Mouse (Mus musculus): Measurements from ENCODE around the gene Lamc1. TPM values are rescaled to one million over a fixed set of nuclear protein-coding genes. Genes with fewer than 3 reads are reported as not detected.
A peak's percentile ranks its signal among the peaks of the same experiment; 100 is the strongest.
"Not testable (repeated sequence)": the region's sequence is repeated elsewhere in the genome, so short reads cannot be mapped to it uniquely, and the experiment has no call there.

The Lamc1 gene
- polyA plus RNA-seq, 1 experiment from 2014 or later, result 41.6 TPM

GRCm38 (mm10) chr1:153310190-153310589, 22.4 kb downstream of the Lamc1 start:
- no peak for DNase-seq (ENCODE audit: low spot score)
- TF ChIP-seq EP300 (optimal IDR thresholded peaks at IDR 0.05) (no peak), CTCF (IDR thresholded peaks at IDR 0.05; ENCODE audit: low read depth) (no peak)
- Histone ChIP-seq H3K4me3 (ENCODE audit: low read depth, low read length) (no peak overlapping the region), H3K36me3 (ENCODE audit: control insufficient read depth, insufficient read depth, low read length) (no peaks in the 10 kb centered on the region), H3K9me3 (ENCODE audit: control insufficient read depth, low read length) (no peaks in the 10 kb centered on the region), H3K4me1 (replicated peaks; ENCODE audit: control insufficient read depth, insufficient read depth) (peaks cover 13% of the 10 kb centered on the region), H3K9ac (ENCODE audit: low read length) (no peak overlapping the region), H3K27me3 (ENCODE audit: control insufficient read depth, insufficient read depth, low read length) (no peaks in the 10 kb centered on the region), H3K27ac (replicated peaks) (no peak overlapping the region), H3K4me2 (replicated peaks; ENCODE audit: low read depth) (no peak overlapping the region)
- 51% methylated on average over 5 of the region's 5 CpGs for WGBS
- no peak for ATAC-seq (ENCODE audit: low FRiP score, low TSS enrichment)

- no peak for ATAC-seq (ENCODE audit: low FRiP score, low TSS enrichment)
- WGBS, result 67% methylated on average over 4 of the region's 4 CpGs
- TF ChIP-seq CTCF (IDR thresholded peaks at IDR 0.05; ENCODE audit: low read depth), result no peak
- no peak for TF ChIP-seq EP300 (optimal IDR thresholded peaks at IDR 0.05)
Observed at GRCm38 (mm10) chr1:153309310-153309709, 23.3 kb downstream of the Lamc1 start.

GRCm38 (mm10) chr1:153308915-153309296, 23.7 kb downstream of the Lamc1 start:
- Histone ChIP-seq H3K9me3 (ENCODE audit: control insufficient read depth, low read length) (no peaks in the 10 kb centered on the region), H3K9ac (ENCODE audit: low read length) (no peak overlapping the region; the same call in 1 of the 2 replicates), H3K4me2 (replicated peaks; ENCODE audit: low read depth) (peak overlapping the region; percentile 40), H3K27me3 (ENCODE audit: control insufficient read depth, insufficient read depth, low read length) (no peaks in the 10 kb centered on the region), H3K4me1 (replicated peaks; ENCODE audit: control insufficient read depth, insufficient read depth) (peaks cover 13% of the 10 kb centered on the region), H3K27ac (replicated peaks) (peak overlapping the region; percentile 87), H3K36me3 (ENCODE audit: control insufficient read depth, insufficient read depth, low read length) (no peaks in the 10 kb centered on the region), H3K4me3 (ENCODE audit: low read depth, low read length) (no peak overlapping the region)
- DNase-seq (ENCODE audit: low spot score) (no peak), ATAC-seq (ENCODE audit: low FRiP score, low TSS enrichment) (no peak)
- TF ChIP-seq EP300 (optimal IDR thresholded peaks at IDR 0.05) (no peak), CTCF (IDR thresholded peaks at IDR 0.05; ENCODE audit: low read depth) (no peak)
- WGBS, result 45% methylated on average over 10 of the region's 10 CpGs

More at GRCm38 (mm10) chr1:153309310-153309709, 23.3 kb downstream of the Lamc1 start:
- Histone ChIP-seq H3K4me1 (replicated peaks; ENCODE audit: control insufficient read depth, insufficient read depth) (peaks cover 13% of the 10 kb centered on the region), H3K27me3 (ENCODE audit: control insufficient read depth, insufficient read depth, low read length) (no peaks in the 10 kb centered on the region), H3K27ac (replicated peaks) (no peak overlapping the region), H3K4me3 (ENCODE audit: low read depth, low read length) (no peak overlapping the region), H3K9me3 (ENCODE audit: control insufficient read depth, low read length) (no peaks in the 10 kb centered on the region), H3K9ac (ENCODE audit: low read length) (no peak overlapping the region), H3K4me2 (replicated peaks; ENCODE audit: low read depth) (no peak overlapping the region), H3K36me3 (ENCODE audit: control insufficient read depth, insufficient read depth, low read length) (no peaks in the 10 kb centered on the region)
- no peak for DNase-seq (ENCODE audit: low spot score)

- no peaks in the 10 kb centered on the region for H3K36me3 ChIP-seq (ENCODE audit: control insufficient read depth, insufficient read depth, low read length)
- H3K4me3 ChIP-seq (ENCODE audit: low read depth, low read length), result no peak overlapping the region
- H3K9me3 ChIP-seq (ENCODE audit: control insufficient read depth, low read length), result no peaks in the 10 kb centered on the region
- no peaks in the 10 kb centered on the region for H3K27me3 ChIP-seq (ENCODE audit: control insufficient read depth, insufficient read depth, low read length)
- DNase-seq (ENCODE audit: low spot score) (peak; percentile 38), ATAC-seq (ENCODE audit: low FRiP score, low TSS enrichment) (peak; percentile 46; the same call in 1 of the 2 replicates)
- no peak overlapping the region; the same call in none of the 2 replicates for H3K9ac ChIP-seq (ENCODE audit: low read length)
- TF ChIP-seq CTCF (IDR thresholded peaks at IDR 0.05; ENCODE audit: low read depth), result no peak
- no peak for TF ChIP-seq EP300 (optimal IDR thresholded peaks at IDR 0.05)
- H3K27ac ChIP-seq (replicated peaks), result peak overlapping the region; percentile 87
- 23% methylated on average over 9 of the region's 9 CpGs for WGBS
- peak overlapping the region; percentile 40 for H3K4me2 ChIP-seq (replicated peaks; ENCODE audit: low read depth)
- peaks cover 13% of the 10 kb centered on the region for H3K4me1 ChIP-seq (replicated peaks; ENCODE audit: control insufficient read depth, insufficient read depth)
Observed at GRCm38 (mm10) chr1:153308179-153308914, 24.2 kb downstream of the Lamc1 start.

GRCm38 (mm10) chr1:153307509-153308178, 24.9 kb downstream of the Lamc1 start:
- DNase-seq (ENCODE audit: low spot score) (peak; percentile 40), ATAC-seq (ENCODE audit: low FRiP score, low TSS enrichment) (peak; percentile 41)
- Histone ChIP-seq H3K4me1 (replicated peaks; ENCODE audit: control insufficient read depth, insufficient read depth) (peaks cover 15% of the 10 kb centered on the region), H3K4me3 (ENCODE audit: low read depth, low read length) (no peak overlapping the region), H3K36me3 (ENCODE audit: control insufficient read depth, insufficient read depth, low read length) (no peaks in the 10 kb centered on the region), H3K27ac (replicated peaks) (peak overlapping the region; percentile 87), H3K9ac (ENCODE audit: low read length) (peak overlapping the region; percentile 43; the same call in 1 of the 2 replicates), H3K4me2 (replicated peaks; ENCODE audit: low read depth) (peak overlapping the region; percentile 40; the same call in 1 of the 2 replicates), H3K27me3 (ENCODE audit: control insufficient read depth, insufficient read depth, low read length) (no peaks in the 10 kb centered on the region), H3K9me3 (ENCODE audit: control insufficient read depth, low read length) (no peaks in the 10 kb centered on the region)
- 29% methylated on average over 12 of the region's 12 CpGs for WGBS
- TF ChIP-seq CTCF (IDR thresholded peaks at IDR 0.05; ENCODE audit: low read depth), result no peak
- no peak for TF ChIP-seq EP300 (optimal IDR thresholded peaks at IDR 0.05)

- not testable (repeated sequence) for H3K9me3 ChIP-seq (ENCODE audit: control insufficient read depth, low read length); ATAC-seq (ENCODE audit: low FRiP score, low TSS enrichment); DNase-seq (ENCODE audit: low spot score); H3K9ac ChIP-seq (ENCODE audit: low read length); H3K4me2 ChIP-seq (replicated peaks; ENCODE audit: low read depth); H3K36me3 ChIP-seq (ENCODE audit: control insufficient read depth, insufficient read depth, low read length); H3K27me3 ChIP-seq (ENCODE audit: control insufficient read depth, insufficient read depth, low read length); H3K4me3 ChIP-seq (ENCODE audit: low read depth, low read length); H3K27ac ChIP-seq (replicated peaks)
- 70% methylated on average over 9 of the region's 9 CpGs for WGBS
- peaks cover 15% of the 10 kb centered on the region for H3K4me1 ChIP-seq (replicated peaks; ENCODE audit: control insufficient read depth, insufficient read depth)
Observed at GRCm38 (mm10) chr1:153305728-153306127, 26.9 kb downstream of the Lamc1 start.

- H3K4me3 ChIP-seq (ENCODE audit: low read depth, low read length); H3K4me2 ChIP-seq (replicated peaks; ENCODE audit: low read depth); H3K36me3 ChIP-seq (ENCODE audit: control insufficient read depth, insufficient read depth, low read length); H3K27ac ChIP-seq (replicated peaks); DNase-seq (ENCODE audit: low spot score); ATAC-seq (ENCODE audit: low FRiP score, low TSS enrichment); H3K9ac ChIP-seq (ENCODE audit: low read length); H3K9me3 ChIP-seq (ENCODE audit: control insufficient read depth, low read length); H3K27me3 ChIP-seq (ENCODE audit: control insufficient read depth, insufficient read depth, low read length): not testable (repeated sequence)
- 88% methylated on average over 22 of the region's 22 CpGs for WGBS
- H3K4me1 ChIP-seq (replicated peaks; ENCODE audit: control insufficient read depth, insufficient read depth), result peaks cover 15% of the 10 kb centered on the region
Observed at GRCm38 (mm10) chr1:153305249-153305648, 27.3 kb downstream of the Lamc1 start.

DNA sequence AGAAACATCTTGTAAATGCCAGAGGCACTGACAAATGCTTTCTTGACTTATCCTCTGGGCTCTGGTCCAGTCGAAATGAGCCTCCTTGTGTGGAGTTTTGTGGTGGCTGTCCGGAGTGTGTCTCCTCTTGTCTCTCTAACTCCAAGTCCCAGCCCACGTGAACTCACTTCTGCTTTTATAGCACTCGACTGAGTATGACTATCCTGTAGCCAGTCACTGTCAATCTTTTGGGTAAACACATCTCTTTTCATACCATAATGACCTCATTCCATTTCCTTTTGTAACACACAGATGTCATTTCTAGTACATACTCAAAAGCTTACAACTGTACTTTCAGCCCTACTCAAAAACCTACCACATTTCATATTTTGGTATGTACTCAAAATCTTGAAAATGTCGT, 33.1 kb downstream of the Lamc1 start:
- not testable (repeated sequence) for H3K27me3 ChIP-seq (ENCODE audit: control insufficient read depth, insufficient read depth, low read length); H3K27ac ChIP-seq (replicated peaks); H3K4me1 ChIP-seq (replicated peaks; ENCODE audit: control insufficient read depth, insufficient read depth); H3K9me3 ChIP-seq (ENCODE audit: control insufficient read depth, low read length); ATAC-seq (ENCODE audit: low FRiP score, low TSS enrichment); H3K4me2 ChIP-seq (replicated peaks; ENCODE audit: low read depth); DNase-seq (ENCODE audit: low spot score); H3K9ac ChIP-seq (ENCODE audit: low read length); H3K4me3 ChIP-seq (ENCODE audit: low read depth, low read length); H3K36me3 ChIP-seq (ENCODE audit: control insufficient read depth, insufficient read depth, low read length)
- 31% methylated on average over 5 of the region's 5 CpGs for WGBS

All from stomach, postnatal 0 days (tissue).